Mouse (Mus musculus) heart, embryonic 11.5 days (tissue): ENCODE measurements around the gene Atp13a2. TPM values are rescaled to one million over a fixed set of nuclear protein-coding genes. Genes with fewer than 3 reads are reported as not detected.
A peak's percentile ranks its signal among the peaks of the same experiment; 100 is the strongest.

Experiments
- ATAC-seq: fragments of 200-750 bp; cut with Nextera tagmentation; replicated peaks from 2 replicates; pipeline ENCODE4 v1.8.0; 2017; ENCODE audit warnings: moderate library complexity; ENCODE audit not compliant: insufficient number of reproducible peaks, low FRiP score, low TSS enrichment
- H3K27ac ChIP-seq: fragments of 300-500 bp; sonication (generic); 2 replicates; pipeline ENCODE4 v1.5.1; 2014; ENCODE audit warnings: mild to moderate bottlenecking, low read depth, low read length
- H3K27me3 ChIP-seq: fragments of 300-500 bp; sonication (generic); 2 replicates; pipeline ENCODE4 v1.6.1; 2014; ENCODE audit warnings: mild to moderate bottlenecking, low read length, mixed read lengths; ENCODE audit not compliant: control insufficient read depth, insufficient read depth
- H3K36me3 ChIP-seq: fragments of 300-500 bp; sonication (generic); 2 replicates; pipeline ENCODE4 v1.6.1; 2014; ENCODE audit warnings: mild to moderate bottlenecking, low read length, moderate library complexity, mixed read lengths; ENCODE audit not compliant: control insufficient read depth, insufficient read depth
- H3K4me1 ChIP-seq: fragments of 300-500 bp; sonication (generic); 2 replicates; pipeline ENCODE4 v1.6.1; 2014; ENCODE audit warnings: low read length; ENCODE audit not compliant: control insufficient read depth, insufficient read depth
- H3K4me2 ChIP-seq: fragments of 300-500 bp; sonication (generic); 2 replicates; pipeline ENCODE4 v1.6.1; 2014; ENCODE audit warnings: mild to moderate bottlenecking, moderate library complexity
- H3K4me3 ChIP-seq: fragments of 300-500 bp; sonication (generic); 2 replicates; pipeline ENCODE4 v1.5.1; 2014; ENCODE audit warnings: low read depth, low read length
- H3K9ac ChIP-seq: fragments of 300-500 bp; sonication (generic); 2 replicates; pipeline ENCODE4 v1.6.1; 2014; ENCODE audit warnings: mild to moderate bottlenecking, low read depth, low read length, moderate library complexity
- H3K9me3 ChIP-seq: fragments of 300-500 bp; sonication (generic); replicated peaks from 2 replicates; pipeline ENCODE4 v1.6.1; 2016; ENCODE audit warnings: low read length; ENCODE audit not compliant: control insufficient read depth
- WGBS: fragments of 180-500 bp; shearing (Covaris S2); extraction: QIAGEN DNeasy Blood & Tissue Kit; methylation state at CpG from one replicate; pipeline ENCODE4 v1.1.7; 2014; ENCODE audit not compliant: insufficient replicate concordance; 5-methylcytosine and 5-hydroxymethylcytosine counted together
- polyA plus RNA-seq: library from polyadenylated mRNA; unstranded; fragments of >200 nt; fragmentation: Nextera tagmentation; extraction: Ambion mirVana; gene quantifications from 2 replicates; pipeline ENCODE4 v1.2.1, GENCODE M21; 2014

Gene Atp13a2
- polyA plus RNA-seq, 1 experiment from 2014 or later = 18.2 TPM

DNA sequence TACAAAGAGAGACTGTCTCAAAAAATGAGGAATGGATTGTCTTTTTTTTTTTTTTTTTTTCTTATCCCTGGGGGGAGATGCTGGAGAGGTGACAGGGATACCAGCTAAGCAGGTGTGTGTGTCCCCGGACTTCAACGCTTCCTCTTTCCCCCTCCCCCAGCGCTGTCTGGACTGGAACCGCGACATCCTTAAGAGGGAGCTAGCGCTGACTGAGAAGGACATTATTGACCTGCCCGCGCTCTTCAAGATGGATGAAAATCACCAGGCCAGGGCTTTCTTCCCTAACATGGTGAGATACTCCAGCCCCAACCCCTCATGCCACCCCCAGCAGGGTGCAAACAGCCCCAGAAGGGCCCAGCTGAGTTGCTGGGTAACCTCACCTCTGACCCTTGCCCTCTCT lies 37.6 kb upstream of the Atp13a2 start:
- H3K4me1 ChIP-seq = 0 out of 2 replicates have a peak, but pooled peaks cover 2% of the 10 kb centered on the region
- WGBS = 73% methylated on average over 8 of the region's 8 CpGs
- no peak overlapping the region for H3K27ac ChIP-seq
- H3K9me3 ChIP-seq = no peaks in the 10 kb centered on the region
- H3K9ac ChIP-seq = no peak overlapping the region
- H3K4me2 ChIP-seq = no peak overlapping the region
- 0 out of 2 replicates have a peak, but pooled peaks cover 2% of the 10 kb centered on the region for H3K27me3 ChIP-seq
- ATAC-seq = no peak
- no peak overlapping the region for H3K4me3 ChIP-seq
- H3K36me3 ChIP-seq = no peaks in the 10 kb centered on the region

DNA sequence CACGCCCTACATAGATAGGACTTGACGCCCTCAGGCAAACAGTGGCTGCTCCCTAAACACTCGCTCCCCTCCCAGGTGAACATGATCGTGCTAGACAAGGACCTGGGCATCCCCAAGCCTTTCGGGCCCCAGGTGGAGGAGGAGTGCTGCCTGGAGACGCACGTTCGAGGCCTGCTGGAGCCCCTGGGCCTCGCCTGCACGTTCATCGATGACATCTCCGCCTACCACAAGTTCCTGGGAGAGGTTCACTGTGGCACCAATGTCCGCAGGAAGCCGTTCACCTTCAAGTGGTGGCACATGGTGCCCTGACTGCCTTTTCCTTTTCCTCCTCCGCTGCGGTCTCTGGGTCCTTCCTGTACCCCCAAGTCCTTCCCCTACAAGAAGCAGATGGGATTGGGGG lies 37.1 kb upstream of the Atp13a2 start:
- H3K4me2 ChIP-seq = no peak overlapping the region
- 0 out of 2 replicates have a peak, but pooled peaks cover 2% of the 10 kb centered on the region for H3K27me3 ChIP-seq
- no peak overlapping the region for H3K4me3 ChIP-seq
- no peak for ATAC-seq
- H3K9ac ChIP-seq = no peak overlapping the region
- H3K4me1 ChIP-seq = 0 out of 2 replicates have a peak, but pooled peaks cover 2% of the 10 kb centered on the region
- no peak overlapping the region for H3K27ac ChIP-seq
- H3K36me3 ChIP-seq = no peaks in the 10 kb centered on the region
- no peaks in the 10 kb centered on the region for H3K9me3 ChIP-seq
- WGBS = 81% methylated on average over 16 of the region's 16 CpGs

DNA sequence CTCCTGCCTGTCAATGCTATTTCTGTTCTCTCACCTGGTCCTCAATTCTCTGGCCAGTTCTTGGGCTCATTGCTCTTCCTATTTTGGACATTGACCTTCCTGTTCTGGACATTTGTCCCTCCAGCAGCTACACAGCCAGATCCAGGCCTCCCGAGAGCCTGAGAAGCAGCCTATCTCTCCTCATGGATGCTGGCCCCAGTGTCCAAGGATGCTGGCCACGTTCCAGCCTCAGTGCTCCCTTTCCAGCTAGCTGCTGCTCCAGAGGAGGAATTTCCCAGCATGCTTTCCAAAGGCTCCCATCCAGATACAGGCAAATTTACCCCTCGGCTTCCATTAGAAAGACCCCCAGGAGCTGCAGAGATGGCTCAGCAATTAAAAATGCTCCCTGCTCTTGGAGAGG lies 36.1 kb upstream of the Atp13a2 start:
- no peak for ATAC-seq
- H3K4me1 ChIP-seq = 0 out of 2 replicates have a peak, but pooled peaks cover 2% of the 10 kb centered on the region
- H3K4me3 ChIP-seq = no peak overlapping the region
- H3K36me3 ChIP-seq = no peaks in the 10 kb centered on the region
- H3K27ac ChIP-seq = no peak overlapping the region
- WGBS = 69% methylated on average over 3 of the region's 3 CpGs
- 0 out of 2 replicates have a peak, but pooled peaks cover 2% of the 10 kb centered on the region for H3K27me3 ChIP-seq
- H3K4me2 ChIP-seq = no peak overlapping the region
- H3K9me3 ChIP-seq = no peaks in the 10 kb centered on the region
- no peak overlapping the region for H3K9ac ChIP-seq

DNA sequence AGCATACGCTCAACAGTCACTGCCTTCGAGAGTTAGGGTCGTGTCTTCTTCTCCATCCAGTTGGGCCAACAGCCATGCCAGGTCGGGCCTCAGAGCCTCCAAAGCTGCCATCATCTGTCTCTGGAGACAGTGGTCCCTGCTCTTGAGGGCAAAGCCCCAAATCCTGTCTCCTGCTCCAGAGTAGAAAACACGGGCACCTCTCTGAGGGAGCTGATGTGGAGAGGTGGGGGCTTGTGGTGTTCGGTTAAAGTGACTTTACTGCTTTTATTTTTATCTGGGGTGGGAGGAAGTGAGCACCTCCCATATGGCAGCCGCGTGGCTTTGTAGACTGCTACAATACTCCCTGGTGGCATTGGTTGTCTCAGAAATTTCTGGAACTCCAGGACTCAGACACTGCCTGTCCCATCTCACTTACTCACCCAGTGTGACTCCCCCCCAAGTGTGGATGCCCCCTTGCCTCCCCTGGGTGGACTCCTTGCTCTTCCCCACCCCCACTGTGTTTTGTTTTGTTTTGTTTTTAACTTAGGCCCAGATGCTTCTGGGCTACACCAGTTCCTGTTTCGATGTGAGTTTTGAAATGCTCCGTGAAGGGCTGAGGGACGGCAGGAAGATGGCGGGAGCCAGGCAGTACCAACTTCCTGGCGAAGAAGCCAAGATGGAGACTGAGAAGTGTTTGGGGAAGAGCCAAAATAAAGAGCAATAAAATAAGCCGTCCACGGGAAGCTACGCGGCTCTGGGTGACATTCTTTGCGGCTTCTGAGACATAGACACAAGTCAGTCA lies 34.6 kb upstream of the Atp13a2 start:
- H3K4me2 ChIP-seq = no peak overlapping the region
- no peak overlapping the region for H3K4me3 ChIP-seq
- WGBS = 85% methylated on average over 18 of the region's 18 CpGs
- no peaks in the 10 kb centered on the region for H3K36me3 ChIP-seq
- H3K27ac ChIP-seq = no peak overlapping the region
- 0 out of 2 replicates have a peak, but pooled peaks cover 2% of the 10 kb centered on the region for H3K4me1 ChIP-seq
- no peak for ATAC-seq
- H3K27me3 ChIP-seq = no peaks in the 10 kb centered on the region
- no peak overlapping the region for H3K9ac ChIP-seq
- H3K9me3 ChIP-seq = no peaks in the 10 kb centered on the region

DNA sequence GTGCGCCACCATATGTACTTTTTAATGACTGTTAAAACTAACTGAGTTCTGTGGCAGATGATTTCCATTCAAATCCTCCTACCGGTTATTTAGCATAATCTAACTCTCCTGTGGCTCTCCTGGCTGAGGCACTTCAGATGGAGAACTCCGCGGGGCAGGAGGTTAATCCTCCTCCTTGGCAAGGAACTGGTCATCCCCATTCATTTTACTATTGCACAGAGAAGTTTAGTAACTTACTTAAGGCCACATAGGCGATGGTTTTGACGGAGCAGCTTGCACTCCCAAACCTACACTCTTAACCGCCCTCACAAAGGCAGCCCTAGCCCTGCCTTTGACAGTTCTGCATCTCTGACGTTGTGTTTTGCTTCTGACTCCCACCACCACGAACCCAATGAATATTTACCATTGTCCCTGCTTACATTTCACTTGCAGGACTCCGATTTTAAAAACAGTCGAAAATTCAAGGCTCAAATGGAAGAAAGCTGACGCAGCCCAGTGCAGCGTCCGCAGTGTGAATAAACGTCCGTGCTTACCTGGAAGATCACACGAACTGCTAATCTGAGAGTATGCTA lies 29.5 kb upstream of the Atp13a2 start:
- peak overlapping the region; percentile 77 for H3K4me2 ChIP-seq
- 14% methylated on average over 17 of the region's 17 CpGs for WGBS
- H3K9ac ChIP-seq = peak overlapping the region; percentile 62
- no peaks in the 10 kb centered on the region for H3K9me3 ChIP-seq
- no peaks in the 10 kb centered on the region for H3K27me3 ChIP-seq
- peak overlapping the region; percentile 42 for H3K4me3 ChIP-seq
- peaks cover 9% of the 10 kb centered on the region; the same call in 1 of the 2 replicates for H3K4me1 ChIP-seq
- peak overlapping the region; percentile 50; the same call in 1 of the 2 replicates for H3K27ac ChIP-seq
- no peak for ATAC-seq
- H3K36me3 ChIP-seq = no peaks in the 10 kb centered on the region

DNA sequence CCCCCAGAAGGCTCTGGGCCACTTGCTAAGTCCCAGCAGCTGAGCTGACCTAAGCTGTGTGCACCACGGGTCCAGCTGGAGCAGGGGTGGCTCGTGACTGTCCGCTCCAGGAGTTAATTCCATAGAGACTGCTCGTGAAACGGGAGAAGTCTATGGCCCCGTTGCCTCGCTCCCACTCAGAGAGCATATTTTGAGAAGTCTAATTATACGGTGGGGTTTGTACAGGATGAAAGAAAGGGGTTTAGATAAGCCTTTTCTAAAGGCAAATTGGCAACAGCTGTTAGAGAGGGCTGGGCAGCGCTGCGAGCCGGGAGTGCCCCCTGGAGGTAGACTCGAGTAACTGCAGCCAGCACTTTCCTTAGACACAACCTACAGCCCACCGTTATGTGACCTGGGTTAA lies 28.9 kb upstream of the Atp13a2 start:
- H3K4me3 ChIP-seq = peak overlapping the region; percentile 42
- ATAC-seq = no peak
- H3K4me2 ChIP-seq = peak overlapping the region; percentile 77
- peak overlapping the region; percentile 50; the same call in 1 of the 2 replicates for H3K27ac ChIP-seq
- H3K27me3 ChIP-seq = no peaks in the 10 kb centered on the region
- WGBS = 2% methylated on average over 13 of the region's 13 CpGs
- H3K9ac ChIP-seq = peak overlapping the region; percentile 62
- no peaks in the 10 kb centered on the region for H3K36me3 ChIP-seq
- H3K4me1 ChIP-seq = peaks cover 14% of the 10 kb centered on the region
- no peaks in the 10 kb centered on the region for H3K9me3 ChIP-seq

DNA sequence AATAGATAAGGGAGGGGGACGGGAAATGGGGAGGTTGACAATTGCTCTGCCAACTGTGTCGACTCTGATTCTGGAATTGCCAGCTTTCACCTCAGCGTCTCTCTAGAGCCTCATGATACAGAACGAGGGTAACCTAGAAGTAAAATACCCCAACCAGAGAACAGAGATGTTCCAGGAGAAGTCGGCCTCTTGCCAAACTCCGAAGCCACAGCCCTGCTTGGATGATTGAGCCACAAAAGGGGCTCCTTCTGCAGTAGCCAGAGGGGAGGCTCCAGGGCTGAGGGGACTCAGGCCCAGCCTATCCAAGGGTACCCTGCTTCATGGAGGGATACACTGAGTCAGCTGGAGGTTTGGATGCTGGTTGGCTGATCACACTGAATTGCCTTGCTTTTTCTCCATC lies 28.4 kb upstream of the Atp13a2 start:
- H3K4me3 ChIP-seq = no peak overlapping the region
- H3K9ac ChIP-seq = no peak overlapping the region
- no peak overlapping the region for H3K27ac ChIP-seq
- H3K4me2 ChIP-seq = peak overlapping the region; percentile 77; the same call in 1 of the 2 replicates
- no peak for ATAC-seq
- no peaks in the 10 kb centered on the region for H3K9me3 ChIP-seq
- H3K36me3 ChIP-seq = no peaks in the 10 kb centered on the region
- H3K27me3 ChIP-seq = no peaks in the 10 kb centered on the region
- 51% methylated on average over 6 of the region's 6 CpGs for WGBS
- peaks cover 14% of the 10 kb centered on the region for H3K4me1 ChIP-seq

DNA sequence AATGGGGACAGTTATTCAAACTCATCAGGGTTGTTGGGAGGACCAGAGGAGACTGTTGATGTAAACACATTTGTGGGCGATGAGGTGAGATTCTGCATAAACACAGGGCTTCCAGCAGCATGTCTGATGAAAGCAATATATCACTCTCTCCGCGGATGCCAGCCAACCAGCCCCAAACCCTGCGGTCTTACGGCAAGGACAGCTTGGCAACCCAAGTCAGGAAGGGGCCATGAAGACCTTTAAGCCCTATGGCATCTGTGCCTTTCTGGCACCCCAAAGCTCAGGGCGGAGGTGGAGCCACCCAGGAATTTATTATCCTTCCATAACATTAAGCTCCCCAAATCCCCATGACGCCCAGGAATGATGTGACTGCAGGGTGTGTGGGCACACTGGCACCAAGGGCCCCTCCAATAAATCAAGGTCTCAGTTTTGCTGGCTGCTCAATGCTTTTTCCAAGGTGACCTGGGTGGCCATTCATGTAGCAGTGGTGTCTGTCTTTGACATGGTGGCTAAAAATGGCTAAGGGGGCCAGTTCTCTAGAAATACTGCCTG lies 27.5 kb upstream of the Atp13a2 start:
- no peak for ATAC-seq
- no peaks in the 10 kb centered on the region for H3K27me3 ChIP-seq
- no peaks in the 10 kb centered on the region for H3K9me3 ChIP-seq
- H3K27ac ChIP-seq = no peak overlapping the region
- peaks cover 19% of the 10 kb centered on the region for H3K4me1 ChIP-seq
- 82% methylated on average over 7 of the region's 7 CpGs for WGBS
- no peaks in the 10 kb centered on the region for H3K36me3 ChIP-seq
- no peak overlapping the region for H3K4me2 ChIP-seq
- H3K9ac ChIP-seq = no peak overlapping the region
- H3K4me3 ChIP-seq = no peak overlapping the region
